Mouse (Mus musculus) limb, embryonic 11.5 days (tissue): ENCODE results near the gene Entr1. TPM values are rescaled to one million over a fixed set of nuclear protein-coding genes. Genes with fewer than 3 reads are reported as not detected.

Source experiments
- ATAC-seq: fragments of 200-750 bp; cut with Nextera tagmentation; 2 replicates; pipeline ENCODE4 v1.8.0; 2017; ENCODE audit warnings: low read depth; ENCODE audit not compliant: insufficient number of reproducible peaks, low FRiP score, low TSS enrichment
- DNase-seq: peaks from one replicate; pipeline ENCODE4 v3.0.0-alpha.2; 2015; ENCODE audit warnings: low spot score
- H3K27ac ChIP-seq: fragments of 300-500 bp; sonication (generic); replicated peaks from 2 replicates; pipeline ENCODE4 v1.5.1; 2014; ENCODE audit warnings: low read depth, mild to moderate bottlenecking, low read length
- H3K27me3 ChIP-seq: fragments of 300-500 bp; sonication (generic); 2 replicates; pipeline ENCODE4 v1.6.1; 2014; ENCODE audit warnings: mild to moderate bottlenecking, low read length, mixed read lengths; ENCODE audit not compliant: control insufficient read depth, insufficient read depth
- H3K36me3 ChIP-seq: fragments of 300-500 bp; sonication (generic); 2 replicates; pipeline ENCODE4 v1.6.1; 2014; ENCODE audit warnings: mild to moderate bottlenecking, low read length, moderate library complexity, mixed read lengths; ENCODE audit not compliant: control insufficient read depth, insufficient read depth
- H3K4me1 ChIP-seq: fragments of 300-500 bp; sonication (generic); 2 replicates; pipeline ENCODE4 v1.6.1; 2014; ENCODE audit warnings: low read length, mixed read lengths; ENCODE audit not compliant: control insufficient read depth, insufficient read depth
- H3K4me2 ChIP-seq: fragments of 300-500 bp; sonication (generic); 2 replicates; pipeline ENCODE4 v1.6.1; 2014; ENCODE audit warnings: low read depth, mild to moderate bottlenecking, moderate library complexity; ENCODE audit not compliant: severe bottlenecking
- H3K4me3 ChIP-seq: fragments of 300-500 bp; sonication (generic); 2 replicates; pipeline ENCODE4 v1.5.1; 2014; ENCODE audit warnings: low read depth, low read length
- H3K9ac ChIP-seq: fragments of 300-500 bp; sonication (generic); 2 replicates; pipeline ENCODE4 v1.6.1; 2014; ENCODE audit warnings: mild to moderate bottlenecking, low read length
- H3K9me3 ChIP-seq: fragments of 300-500 bp; sonication (generic); 2 replicates; pipeline ENCODE4 v1.6.1; 2016; ENCODE audit warnings: low read length; ENCODE audit not compliant: control insufficient read depth
- WGBS: fragments of 180-500 bp; shearing (Covaris S2); extraction: QIAGEN DNeasy Blood & Tissue Kit; methylation state at CpG from one replicate; pipeline ENCODE4 v1.1.7; 2014; 5-methylcytosine and 5-hydroxymethylcytosine counted together
- polyA plus RNA-seq: library from polyadenylated mRNA; unstranded; fragments of >200 nt; fragmentation: Nextera tagmentation; extraction: Ambion mirVana; gene quantifications from 2 replicates; pipeline ENCODE4 v1.2.1, GENCODE M21; 2014

Entr1 gene
- polyA plus RNA-seq, 1 experiment from 2014 or later: 128 TPM

GRCm38 (mm10) chr2:26351358-26352290 lies 37.5 kb downstream of the Entr1 start, which contains the start of gene Dnlz:
Dnlz (minus strand) TSS chr2:26352110.
- Histone ChIP-seq H3K27me3 (no peaks in the 10 kb centered on the region), H3K4me3 (peak within 1 kb of the TSS; percentile 81), H3K9ac (peak within 1 kb of the TSS; percentile 90), H3K4me1 (peaks cover 7% of the 10 kb centered on the region; the same call in 1 of the 2 replicates), H3K27ac (no peak within 1 kb of the TSS; the same call in 1 of the 2 replicates), H3K9me3 (no peaks in the 10 kb centered on the region), H3K36me3 (peaks cover 13% of the 10 kb centered on the region), H3K4me2 (peak within 1 kb of the TSS; percentile 96)
- 3% methylated on average over 62 of the region's 62 CpGs for WGBS
- DNase-seq: peak; percentile 96
- peak; percentile 75 for ATAC-seq

DNA sequence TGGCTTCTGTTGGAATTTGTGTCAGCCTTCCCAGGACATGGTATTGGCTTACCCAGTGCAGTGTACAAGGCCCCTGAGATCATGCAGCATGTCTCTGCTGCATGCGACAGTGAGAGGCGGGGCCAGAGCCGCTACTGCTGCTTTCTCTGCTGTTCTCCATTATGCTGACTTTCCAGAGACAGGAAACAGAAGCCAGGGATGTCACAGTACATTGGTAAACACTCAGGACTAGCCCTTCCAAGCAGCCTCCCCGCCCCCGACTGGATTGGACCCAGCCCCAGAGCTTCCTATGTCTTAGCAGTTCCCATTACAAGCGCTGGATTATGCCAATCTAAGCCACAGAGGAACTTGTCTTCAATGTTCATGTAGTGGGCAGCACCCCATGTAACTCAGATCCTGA lies 40.9 kb downstream of the Entr1 start:
- ATAC-seq: no peak
- Histone ChIP-seq H3K9ac (no peak overlapping the region), H3K36me3 (peaks cover 15% of the 10 kb centered on the region), H3K4me2 (no peak overlapping the region), H3K4me3 (no peak overlapping the region), H3K27ac (no peak overlapping the region), H3K9me3 (no peaks in the 10 kb centered on the region), H3K4me1 (peaks cover 7% of the 10 kb centered on the region; the same call in 1 of the 2 replicates), H3K27me3 (no peaks in the 10 kb centered on the region)
- 74% methylated on average over 6 of the region's 6 CpGs for WGBS
- no peak for DNase-seq

DNA sequence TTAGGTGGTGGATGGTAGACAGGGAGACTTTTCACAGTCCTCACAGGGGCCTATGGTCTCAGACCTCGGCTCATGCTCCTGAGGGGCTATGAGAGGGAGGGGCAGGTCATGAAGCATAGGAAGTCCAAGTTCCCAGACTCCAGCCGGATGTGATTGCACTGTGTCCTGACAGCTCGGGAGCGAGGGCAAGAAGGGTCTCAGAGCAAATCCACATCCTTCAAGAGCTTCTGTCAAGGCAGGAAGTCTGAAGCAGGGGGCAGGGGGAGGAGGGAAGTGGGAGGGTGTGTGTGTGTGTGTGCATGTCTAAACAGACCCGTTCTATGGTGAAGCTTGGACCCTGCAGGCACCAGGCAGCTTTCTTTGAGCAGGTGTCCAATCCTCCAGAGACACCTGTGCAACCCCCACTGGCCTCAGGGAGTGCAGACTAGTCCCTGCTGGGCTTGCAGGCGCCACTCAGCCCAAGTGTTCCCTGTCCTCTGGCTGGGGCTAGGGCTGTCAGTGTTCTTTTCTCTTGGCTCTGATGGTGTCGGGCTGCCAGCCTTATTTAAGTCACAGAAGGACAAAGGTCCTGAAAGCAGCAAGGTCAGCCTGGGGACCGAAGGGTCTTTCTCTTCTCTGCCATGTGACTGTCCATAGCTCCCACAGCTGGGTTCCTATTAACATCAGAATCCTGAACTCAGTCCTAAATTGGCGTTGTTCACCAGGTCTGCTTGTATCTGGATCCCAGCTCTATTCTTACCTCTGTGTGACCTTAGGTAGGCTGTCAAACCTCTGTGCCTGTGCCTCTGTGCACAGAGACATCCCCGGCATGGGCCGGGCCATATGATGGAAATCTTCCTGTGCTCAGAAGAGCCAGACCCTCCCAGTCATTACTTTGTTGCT lies 46.3 kb downstream of the Entr1 start:
- no peak overlapping the region for H3K27ac ChIP-seq
- no peak for ATAC-seq
- 79% methylated on average over 11 of the region's 11 CpGs for WGBS

GRCm38 (mm10) chr2:26342044-26342443 lies 47.1 kb downstream of the Entr1 start:
- 89% methylated on average over 10 of the region's 10 CpGs for WGBS
- H3K9ac ChIP-seq: no peak overlapping the region
- no peak overlapping the region for H3K27ac ChIP-seq
- H3K4me2 ChIP-seq: no peak overlapping the region
- ATAC-seq (no peak), DNase-seq (no peak)
- H3K4me3 ChIP-seq: no peak overlapping the region
- peaks cover 13% of the 10 kb centered on the region for H3K36me3 ChIP-seq
- H3K4me1 ChIP-seq: no peaks in the 10 kb centered on the region
- H3K27me3 ChIP-seq: no peaks in the 10 kb centered on the region
- no peaks in the 10 kb centered on the region for H3K9me3 ChIP-seq

More for the DNA sequence above, 46.3 kb downstream of the Entr1 start:
- no peak overlapping the region for H3K4me3 ChIP-seq
- peaks cover 13% of the 10 kb centered on the region for H3K36me3 ChIP-seq
- H3K4me2 ChIP-seq: no peak overlapping the region
- no peak overlapping the region for H3K9ac ChIP-seq
- no peaks in the 10 kb centered on the region for H3K4me1 ChIP-seq
- H3K9me3 ChIP-seq: no peaks in the 10 kb centered on the region
- no peaks in the 10 kb centered on the region for H3K27me3 ChIP-seq
- no peak for DNase-seq

DNA sequence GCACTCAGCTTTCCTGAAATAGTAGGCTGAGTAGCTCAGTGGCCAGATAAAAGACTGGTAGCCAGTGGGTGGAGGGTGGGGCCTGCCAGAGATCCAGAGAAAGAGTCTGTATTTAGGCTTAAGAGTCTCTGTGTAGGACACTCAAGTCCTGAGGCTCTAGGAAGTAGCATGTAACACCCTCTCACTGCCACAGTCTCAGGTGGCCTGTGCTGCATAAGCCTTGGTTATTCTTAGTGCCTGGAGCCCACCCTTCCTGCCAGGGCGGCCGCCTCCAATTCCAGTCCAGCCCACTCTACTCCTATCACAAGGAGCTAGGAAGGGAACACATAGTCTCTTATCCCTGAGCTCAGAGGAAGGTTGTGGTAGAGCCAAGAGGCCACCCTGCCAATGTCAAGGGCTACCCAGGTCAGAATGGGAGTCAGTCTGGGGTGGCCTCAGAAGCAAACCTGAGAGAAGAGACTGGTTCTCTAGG lies 47.6 kb downstream of the Entr1 start:
- 90% methylated on average over 2 of the region's 2 CpGs for whole genome bisulfite sequencing
- H3K36me3 ChIP-seq: peaks cover 13% of the 10 kb centered on the region
- no peaks in the 10 kb centered on the region for H3K4me1 ChIP-seq
- no peaks in the 10 kb centered on the region for H3K9me3 ChIP-seq
- DNase-seq (no peak), ATAC-seq (no peak)
- no peaks in the 10 kb centered on the region for H3K27me3 ChIP-seq
- H3K4me3 ChIP-seq: no peak overlapping the region
- H3K9ac ChIP-seq: no peak overlapping the region
- H3K4me2 ChIP-seq: no peak overlapping the region
- H3K27ac ChIP-seq: no peak overlapping the region

GRCm38 (mm10) chr2:26339204-26339551 lies 49.9 kb downstream of the Entr1 start:
- no peaks in the 10 kb centered on the region for H3K9me3 ChIP-seq
- no peaks in the 10 kb centered on the region for H3K27me3 ChIP-seq
- H3K4me2 ChIP-seq: no peak overlapping the region
- no peak overlapping the region for H3K4me3 ChIP-seq
- no peak overlapping the region for H3K27ac ChIP-seq
- H3K36me3 ChIP-seq: peaks cover 11% of the 10 kb centered on the region
- H3K4me1 ChIP-seq: no peaks in the 10 kb centered on the region
- DNase-seq (no peak), ATAC-seq (no peak)
- H3K9ac ChIP-seq: no peak overlapping the region
- 91% methylated on average over 5 of the region's 5 CpGs for WGBS

- H3K4me3 ChIP-seq: no peak overlapping the region
- no peaks in the 10 kb centered on the region for H3K27me3 ChIP-seq
- no peak overlapping the region for H3K9ac ChIP-seq
- no peak overlapping the region for H3K4me2 ChIP-seq
- no peak overlapping the region for H3K27ac ChIP-seq
- WGBS: 91% methylated on average over 8 of the region's 13 CpGs
- no peaks in the 10 kb centered on the region for H3K4me1 ChIP-seq
- no peaks in the 10 kb centered on the region for H3K9me3 ChIP-seq
- peaks cover 11% of the 10 kb centered on the region for H3K36me3 ChIP-seq
- ATAC-seq (no peak), DNase-seq (no peak)
Measured at GRCm38 (mm10) chr2:26338302-26339203, 50.6 kb downstream of the Entr1 start.
